Mouse (Mus musculus) myocyte (in vitro differentiated cells): Measurements from ENCODE around the gene Sebox. TPM values are rescaled to one million over a fixed set of nuclear protein-coding genes. Genes with fewer than 3 reads are reported as not detected.

Experiments used
- H3K27me3 ChIP-seq: one replicate; pipeline ENCODE4 v1.6.1; 2011; ENCODE audit not compliant: control insufficient read depth, insufficient read depth, insufficient read length
- H3K36me3 ChIP-seq: one replicate; pipeline ENCODE4 v1.6.1; 2011; ENCODE audit not compliant: control insufficient read depth, insufficient read depth
- H3K4me2 ChIP-seq: one replicate; pipeline ENCODE4 v1.6.1; 2011; ENCODE audit warnings: low read depth, control low read depth
- H3K4me3 ChIP-seq: one replicate; pipeline ENCODE4 v1.5.1; 2011; ENCODE audit warnings: mild to moderate bottlenecking, control low read depth, moderate library complexity
- H3K79me2 ChIP-seq: one replicate; pipeline ENCODE4 v1.6.1; 2011; ENCODE audit not compliant: control insufficient read depth, insufficient read depth
- H3ac ChIP-seq: one replicate; pipeline ENCODE4 v1.6.1; 2011; ENCODE audit not compliant: control insufficient read depth, insufficient read length
- CEBPB ChIP-seq: IDR thresholded peaks from 2 replicates; pipeline ENCODE4 v1.6.1; 2011; ENCODE audit warnings: mild to moderate bottlenecking, moderate library complexity; ENCODE audit not compliant: poor library complexity, insufficient read depth, severe bottlenecking
- E2F4 ChIP-seq: IDR thresholded peaks from one replicate; pipeline ENCODE4 v1.6.1; 2011; ENCODE audit warnings: mild to moderate bottlenecking, control low read depth, moderate library complexity; ENCODE audit not compliant: insufficient read depth
- MAX ChIP-seq: IDR thresholded peaks from one replicate; pipeline ENCODE4 v1.6.1; 2011; ENCODE audit warnings: low read depth, mild to moderate bottlenecking, control low read depth
- MYOD1 ChIP-seq, 3 experiments: IDR thresholded peaks; one replicate each; pipeline ENCODE4 v1.6.1; 2011; ENCODE audit warnings: control low read depth in 2 of 3, low read depth in 2 of 3, mild to moderate bottlenecking in 2 of 3, moderate library complexity in 1 of 3; ENCODE audit not compliant: insufficient read length in 2 of 3, control insufficient read depth in 1 of 3
- MYOG ChIP-seq, 3 experiments: IDR thresholded peaks; one replicate each; pipeline ENCODE4 v1.6.1; 2011; ENCODE audit warnings: control low read depth in 2 of 3, low read depth in 2 of 3, mild to moderate bottlenecking in 2 of 3; ENCODE audit not compliant: insufficient read length in 2 of 3, control insufficient read depth in 1 of 3, insufficient read depth in 1 of 3
- POLR2A ChIP-seq: IDR thresholded peaks from one replicate; pipeline ENCODE4 v1.6.1; 2011; ENCODE audit warnings: low read depth, mild to moderate bottlenecking, control low read depth, moderate library complexity; ENCODE audit not compliant: insufficient read length
- POLR2AphosphoS2 ChIP-seq: IDR thresholded peaks from one replicate; pipeline ENCODE4 v1.6.1; 2011; ENCODE audit warnings: low read depth, control low read depth; ENCODE audit not compliant: insufficient read length
- REST ChIP-seq: IDR thresholded peaks from one replicate; pipeline ENCODE4 v1.6.1; 2011; ENCODE audit warnings: mild to moderate bottlenecking, control low read depth, moderate library complexity; ENCODE audit not compliant: insufficient read depth, insufficient read length
- SRF ChIP-seq: IDR thresholded peaks from one replicate; pipeline ENCODE4 v1.6.1; 2011; ENCODE audit warnings: low read depth; ENCODE audit not compliant: control insufficient read depth, insufficient read length
- TCF12 ChIP-seq: IDR thresholded peaks from one replicate; pipeline ENCODE4 v1.6.1; 2011; ENCODE audit warnings: mild to moderate bottlenecking, control low read depth; ENCODE audit not compliant: poor library complexity, insufficient read depth, severe bottlenecking
- TCF3 ChIP-seq: IDR thresholded peaks from one replicate; pipeline ENCODE4 v1.6.1; 2011; ENCODE audit warnings: low read depth, control low read depth; ENCODE audit not compliant: insufficient read length
- USF1 ChIP-seq: IDR thresholded peaks from one replicate; pipeline ENCODE4 v1.6.1; 2011; ENCODE audit warnings: low read depth, mild to moderate bottlenecking, control low read depth, moderate library complexity
- polyA plus RNA-seq: library from polyadenylated mRNA; unstranded; fragments of >200 nt; fragmentation: generic; extraction: Trizol; gene quantifications from one replicate; pipeline ENCODE4 v1.2.1, GENCODE M21; 2012; ENCODE audit warnings: missing spikeins

Gene Sebox
- polyA plus RNA-seq, 1 experiment: not detected

- no peak for TF ChIP-seq REST
- no peak for TF ChIP-seq SRF
- no peak for TF ChIP-seq POLR2A
- no peak for TF ChIP-seq POLR2AphosphoS2
- TF ChIP-seq CEBPB: no peak
- no peak for TF ChIP-seq TCF3
- TF ChIP-seq USF1: no peak
- TF ChIP-seq MYOD1 (IDR thresholded peaks at IDR 0.05; ENCODE audit: control insufficient read depth in 1 of 3, insufficient read length in 2 of 3, low read depth in 2 of 3): no peak
- no peak for TF ChIP-seq MAX
- TF ChIP-seq E2F4: no peak
- TF ChIP-seq MYOG (IDR thresholded peaks at IDR 0.05; ENCODE audit: control insufficient read depth in 1 of 3, insufficient read depth in 1 of 3, insufficient read length in 2 of 3, low read depth in 2 of 3): no peak
- TF ChIP-seq TCF12: no peak
- Histone ChIP-seq H3K4me3 (no peak overlapping the region), H3K4me2 (no peak overlapping the region), H3K79me2 (no peaks in the 10 kb centered on the region), H3K27me3 (peaks cover 20% of the 10 kb centered on the region), H3K36me3 (no peaks in the 10 kb centered on the region), H3ac (no peak overlapping the region)
Measured at GRCm38 (mm10) chr11:78475289-78475688, 28.0 kb upstream of the Sebox start.

GRCm38 (mm10) chr11:78483639-78484038 lies 19.6 kb upstream of the Sebox start:
- Histone ChIP-seq H3K36me3 (no peaks in the 10 kb centered on the region), H3ac (no peak overlapping the region), H3K27me3 (peaks cover 26% of the 10 kb centered on the region), H3K79me2 (no peaks in the 10 kb centered on the region), H3K4me3 (no peak overlapping the region), H3K4me2 (no peak overlapping the region)
- TF ChIP-seq REST (no peak), MYOG (IDR thresholded peaks at IDR 0.05; ENCODE audit: control insufficient read depth in 1 of 3, insufficient read depth in 1 of 3, insufficient read length in 2 of 3, low read depth in 2 of 3) (no peak), POLR2A (no peak), CEBPB (no peak), E2F4 (no peak), USF1 (no peak), POLR2AphosphoS2 (no peak), TCF12 (no peak), MAX (no peak), SRF (no peak), MYOD1 (IDR thresholded peaks at IDR 0.05; ENCODE audit: control insufficient read depth in 1 of 3, insufficient read length in 2 of 3, low read depth in 2 of 3) (no peak), TCF3 (no peak)

- H3K36me3 ChIP-seq: no peaks in the 10 kb centered on the region
- no peak overlapping the region for H3ac ChIP-seq
- TF ChIP-seq MAX (no peak), POLR2A (no peak), MYOG (IDR thresholded peaks at IDR 0.05; ENCODE audit: control insufficient read depth in 1 of 3, insufficient read depth in 1 of 3, insufficient read length in 2 of 3, low read depth in 2 of 3) (no peak), SRF (no peak), USF1 (no peak), CEBPB (no peak), TCF12 (no peak), POLR2AphosphoS2 (no peak), MYOD1 (IDR thresholded peaks at IDR 0.05; ENCODE audit: control insufficient read depth in 1 of 3, insufficient read length in 2 of 3, low read depth in 2 of 3) (no peak), TCF3 (no peak), E2F4 (no peak), REST (no peak)
- no peak overlapping the region for H3K4me2 ChIP-seq
- peaks cover 34% of the 10 kb centered on the region for H3K27me3 ChIP-seq
- H3K4me3 ChIP-seq: no peak overlapping the region
- no peaks in the 10 kb centered on the region for H3K79me2 ChIP-seq
Measured at GRCm38 (mm10) chr11:78488168-78488567, 15.1 kb upstream of the Sebox start.

- Histone ChIP-seq H3ac (no peak overlapping the region), H3K79me2 (no peaks in the 10 kb centered on the region), H3K4me3 (no peak overlapping the region), H3K27me3 (peaks cover 34% of the 10 kb centered on the region), H3K4me2 (peak overlapping the region; percentile 52), H3K36me3 (no peaks in the 10 kb centered on the region)
- TF ChIP-seq E2F4: no peak
- TF ChIP-seq MYOG (IDR thresholded peaks at IDR 0.05; ENCODE audit: control insufficient read depth in 1 of 3, insufficient read depth in 1 of 3, insufficient read length in 2 of 3, low read depth in 2 of 3): peak in 1 of 3 experiments; percentile 4
- no peak for TF ChIP-seq POLR2A
- TF ChIP-seq SRF: no peak
Measured at GRCm38 (mm10) chr11:78490781-78491241, 12.4 kb upstream of the Sebox start.

GRCm38 (mm10) chr11:78495904-78496303 lies 7.3 kb upstream of the Sebox start:
- H3K4me2 ChIP-seq: no peak overlapping the region
- no peak overlapping the region for H3ac ChIP-seq
- H3K27me3 ChIP-seq: peaks cover 25% of the 10 kb centered on the region

More at GRCm38 (mm10) chr11:78495904-78496303, 7.3 kb upstream of the Sebox start:
- Histone ChIP-seq H3K79me2 (no peaks in the 10 kb centered on the region), H3K4me3 (no peak overlapping the region), H3K36me3 (no peaks in the 10 kb centered on the region)
- no peak for TF ChIP-seq E2F4
- TF ChIP-seq CEBPB: no peak
- no peak for TF ChIP-seq MYOD1 (IDR thresholded peaks at IDR 0.05; ENCODE audit: control insufficient read depth in 1 of 3, insufficient read length in 2 of 3, low read depth in 2 of 3)
- TF ChIP-seq SRF: no peak
- peak; percentile 89 for TF ChIP-seq REST
- TF ChIP-seq TCF3: no peak
